Mouse (Mus musculus): ENCODE data around the gene Sf1. TPM values are rescaled to one million over a fixed set of nuclear protein-coding genes. Genes with fewer than 3 reads are reported as not detected.

The Sf1 gene
- total RNA-seq, 1 experiment = 150 TPM

DNA sequence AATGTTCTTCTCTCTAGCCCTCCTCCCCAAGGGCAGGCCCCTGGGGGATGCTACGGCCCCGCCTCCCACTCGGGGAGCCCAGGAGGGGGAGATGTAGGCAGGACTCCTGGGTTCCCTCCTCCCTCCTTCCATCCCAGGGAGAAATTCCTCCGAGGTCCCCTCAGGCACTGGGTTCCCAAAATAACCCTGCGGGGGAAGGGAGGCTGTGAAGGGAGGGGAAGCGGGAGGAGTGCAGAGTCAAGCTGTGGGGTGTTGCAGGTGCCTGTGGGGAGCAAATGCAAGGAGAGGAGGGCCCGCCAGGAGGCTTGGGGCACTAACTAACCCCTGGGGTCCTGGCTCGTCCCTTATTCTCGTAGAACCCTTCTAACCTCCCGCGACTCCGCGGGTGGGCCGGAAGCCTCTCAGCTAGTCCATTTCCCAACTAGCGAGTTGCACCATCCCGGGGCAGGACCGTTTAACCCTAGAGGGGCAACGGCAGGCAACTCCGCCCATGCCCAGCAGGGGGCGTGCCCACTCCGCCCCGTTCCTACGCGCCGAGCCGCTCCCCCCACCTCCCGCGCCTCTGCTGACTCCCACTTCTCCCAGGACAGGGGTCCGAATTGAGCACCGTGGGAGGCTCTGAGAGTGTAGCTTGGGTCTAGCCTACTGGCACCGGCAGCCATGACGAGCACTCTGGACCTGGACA is 37.8 kb downstream of the Sf1 start:
- no peaks in the 10 kb centered on the region for H3K9me3 ChIP-seq (ENCODE audit: control insufficient read depth, insufficient read depth, low read depth, low read length)
- DNase-seq (ENCODE audit: low read depth, low spot score) = peak; percentile 67
- TF ChIP-seq HCFC1 (IDR thresholded peaks at IDR 0.05; ENCODE audit: borderline replicate concordance, insufficient read depth, low read length) = peak; percentile 48; the same call in 1 of the 2 replicates
- TF ChIP-seq ZNF384 (IDR thresholded peaks at IDR 0.05; ENCODE audit: low read depth, low read length) = no peak
- peak overlapping the region; percentile 74 to 84 for H3K4me3 ChIP-seq (ENCODE audit: insufficient read depth in 1 of 2, low read depth in 1 of 2, low read length in 2 of 2, poor library complexity in 1 of 2, severe bottlenecking in 1 of 2)
- in situ Hi-C loops (cut with MboI; ENCODE audit: low sequenced_read_pairs in 2 of 2, unreplicated experiment in 2 of 2) = no loop called here
- peak overlapping the region; percentile 71 for H3K9ac ChIP-seq (ENCODE audit: insufficient read depth, low read depth, low read length, poor library complexity, severe bottlenecking)
- H3K4me1 ChIP-seq (ENCODE audit: control insufficient read depth in 2 of 2, insufficient read depth in 2 of 2, low read length in 2 of 2, poor library complexity in 1 of 2) = peaks cover 1 to 38% of the 10 kb centered on the region in 2 experiments; a peak in 3 of 4 replicates
- H3K27ac ChIP-seq (ENCODE audit: insufficient read depth, low read depth, low read length, poor library complexity, severe bottlenecking) = peak overlapping the region; percentile 75
- 0 out of 2 replicates have a peak, but pooled peaks cover 3% of the 10 kb centered on the region for H3K36me3 ChIP-seq (ENCODE audit: control insufficient read depth, insufficient read depth, low read length, poor library complexity, severe bottlenecking)

DNA sequence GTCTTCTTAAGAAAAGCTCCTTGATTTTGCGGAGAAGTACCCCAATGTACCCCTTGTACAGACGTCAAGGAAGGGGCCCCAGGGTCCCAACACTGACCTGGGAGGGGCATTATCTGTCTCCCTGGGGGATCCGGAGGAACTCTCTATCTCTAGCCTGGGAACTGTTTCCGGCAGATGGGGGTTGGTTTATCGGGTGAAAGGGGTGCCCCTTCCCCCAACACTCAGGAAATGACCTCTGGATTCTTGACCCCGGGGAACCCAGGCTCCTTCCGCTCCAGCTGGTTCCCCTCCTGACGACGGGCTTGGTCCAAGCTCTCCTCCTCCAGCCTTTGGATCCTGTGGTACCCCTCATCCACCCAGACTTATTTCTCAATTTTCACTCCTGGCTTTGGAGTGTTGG is 38.5 kb downstream of the Sf1 start:
- TF ChIP-seq ZC3H11A (IDR thresholded peaks at IDR 0.05; ENCODE audit: borderline replicate concordance, low read depth, low read length) = no peak
- no peak for TF ChIP-seq ZNF384 (IDR thresholded peaks at IDR 0.05; ENCODE audit: low read depth, low read length)
- TF ChIP-seq MAFK (IDR thresholded peaks at IDR 0.05; ENCODE audit: insufficient read depth, low read depth, low read length) = no peak
- no peak for TF ChIP-seq HCFC1 (IDR thresholded peaks at IDR 0.05; ENCODE audit: borderline replicate concordance, insufficient read depth, low read length)
- no peak for TF ChIP-seq CHD2 (IDR thresholded peaks at IDR 0.05; ENCODE audit: low read depth, low read length)
- H3K9me3 ChIP-seq (ENCODE audit: control insufficient read depth, insufficient read depth, low read depth, low read length) = no peaks in the 10 kb centered on the region
- H3K36me3 ChIP-seq (ENCODE audit: control insufficient read depth, insufficient read depth, low read length, poor library complexity, severe bottlenecking) = 0 out of 2 replicates have a peak, but pooled peaks cover 3% of the 10 kb centered on the region
- peak overlapping the region; percentile 75; the same call in 1 of the 2 replicates for H3K27ac ChIP-seq (ENCODE audit: insufficient read depth, low read depth, low read length, poor library complexity, severe bottlenecking)
- peaks cover 1 to 43% of the 10 kb centered on the region in 2 experiments; a peak in 3 of 4 replicates for H3K4me1 ChIP-seq (ENCODE audit: control insufficient read depth in 2 of 2, insufficient read depth in 2 of 2, low read length in 2 of 2, poor library complexity in 1 of 2)
- in situ Hi-C loops (cut with MboI; ENCODE audit: low sequenced_read_pairs in 2 of 2, unreplicated experiment in 2 of 2) = no loop called here
- H3K4me3 ChIP-seq (ENCODE audit: insufficient read depth in 1 of 2, low read depth in 1 of 2, low read length in 2 of 2, poor library complexity in 1 of 2, severe bottlenecking in 1 of 2) = peak overlapping the region; percentile 74 to 84
- H3K9ac ChIP-seq (ENCODE audit: insufficient read depth, low read depth, low read length, poor library complexity, severe bottlenecking) = peak overlapping the region; percentile 71; the same call in 1 of the 2 replicates
- no peak for DNase-seq (ENCODE audit: low read depth, low spot score)

- H3K9ac ChIP-seq (ENCODE audit: insufficient read depth, low read depth, low read length, poor library complexity, severe bottlenecking) = no peak overlapping the region
- H3K4me1 ChIP-seq (ENCODE audit: control insufficient read depth in 2 of 2, insufficient read depth in 2 of 2, low read length in 2 of 2, poor library complexity in 1 of 2) = peaks cover 0 to 53% of the 10 kb centered on the region in 2 experiments; a peak in 2 of 4 replicates
- in situ Hi-C loops (cut with MboI; ENCODE audit: low sequenced_read_pairs in 2 of 2, unreplicated experiment in 2 of 2) = no loop called here
- DNase-seq (ENCODE audit: low read depth, low spot score) = no peak
- no peak overlapping the region; a peak in 1 of 4 replicates for H3K4me3 ChIP-seq (ENCODE audit: insufficient read depth in 1 of 2, low read depth in 1 of 2, low read length in 2 of 2, poor library complexity in 1 of 2, severe bottlenecking in 1 of 2)
- no peak overlapping the region; the same call in 1 of the 2 replicates for H3K27ac ChIP-seq (ENCODE audit: insufficient read depth, low read depth, low read length, poor library complexity, severe bottlenecking)
- TF ChIP-seq CHD2 (IDR thresholded peaks at IDR 0.05; ENCODE audit: low read depth, low read length) = no peak
- TF ChIP-seq ZNF384 (IDR thresholded peaks at IDR 0.05; ENCODE audit: low read depth, low read length) = no peak
- TF ChIP-seq ZC3H11A (IDR thresholded peaks at IDR 0.05; ENCODE audit: borderline replicate concordance, low read depth, low read length) = no peak
- no peak for TF ChIP-seq MAFK (IDR thresholded peaks at IDR 0.05; ENCODE audit: insufficient read depth, low read depth, low read length)
- no peak for TF ChIP-seq HCFC1 (IDR thresholded peaks at IDR 0.05; ENCODE audit: borderline replicate concordance, insufficient read depth, low read length)
- H3K9me3 ChIP-seq (ENCODE audit: control insufficient read depth, insufficient read depth, low read depth, low read length) = no peaks in the 10 kb centered on the region
- 0 out of 2 replicates have a peak, but pooled peaks cover 3% of the 10 kb centered on the region for H3K36me3 ChIP-seq (ENCODE audit: control insufficient read depth, insufficient read depth, low read length, poor library complexity, severe bottlenecking)
Observed at GRCm38 (mm10) chr19:6403869-6404268, 40.4 kb downstream of the Sf1 start.

GRCm38 (mm10) chr19:6405433-6405832 is 41.9 kb downstream of the Sf1 start:
- Histone ChIP-seq H3K36me3 (ENCODE audit: control insufficient read depth, insufficient read depth, low read length, poor library complexity, severe bottlenecking) (0 out of 2 replicates have a peak, but pooled peaks cover 3% of the 10 kb centered on the region), H3K4me1 (ENCODE audit: control insufficient read depth in 2 of 2, insufficient read depth in 2 of 2, low read length in 2 of 2, poor library complexity in 1 of 2) (peaks cover 0 to 52% of the 10 kb centered on the region in 2 experiments; a peak in 2 of 4 replicates), H3K9ac (ENCODE audit: insufficient read depth, low read depth, low read length, poor library complexity, severe bottlenecking) (no peak overlapping the region; the same call in 1 of the 2 replicates), H3K27ac (ENCODE audit: insufficient read depth, low read depth, low read length, poor library complexity, severe bottlenecking) (no peak overlapping the region), H3K4me3 (ENCODE audit: insufficient read depth in 1 of 2, low read depth in 1 of 2, low read length in 2 of 2, poor library complexity in 1 of 2, severe bottlenecking in 1 of 2) (0 out of 4 replicates have a peak overlapping the region, but pooled peaks of 1 of the 2 experiments have one; percentile 2), H3K9me3 (ENCODE audit: control insufficient read depth, insufficient read depth, low read depth, low read length) (no peaks in the 10 kb centered on the region)
- TF ChIP-seq CHD2 (IDR thresholded peaks at IDR 0.05; ENCODE audit: low read depth, low read length) = no peak
- TF ChIP-seq ZNF384 (IDR thresholded peaks at IDR 0.05; ENCODE audit: low read depth, low read length) = no peak
- TF ChIP-seq MAFK (IDR thresholded peaks at IDR 0.05; ENCODE audit: insufficient read depth, low read depth, low read length) = no peak
- no peak for TF ChIP-seq HCFC1 (IDR thresholded peaks at IDR 0.05; ENCODE audit: borderline replicate concordance, insufficient read depth, low read length)
- TF ChIP-seq ZC3H11A (IDR thresholded peaks at IDR 0.05; ENCODE audit: borderline replicate concordance, low read depth, low read length) = no peak
- DNase-seq (ENCODE audit: low read depth, low spot score) = no peak
- in situ Hi-C loops (cut with MboI; ENCODE audit: low sequenced_read_pairs in 2 of 2, unreplicated experiment in 2 of 2) = no loop called here
